In the genomic region with DNA sequence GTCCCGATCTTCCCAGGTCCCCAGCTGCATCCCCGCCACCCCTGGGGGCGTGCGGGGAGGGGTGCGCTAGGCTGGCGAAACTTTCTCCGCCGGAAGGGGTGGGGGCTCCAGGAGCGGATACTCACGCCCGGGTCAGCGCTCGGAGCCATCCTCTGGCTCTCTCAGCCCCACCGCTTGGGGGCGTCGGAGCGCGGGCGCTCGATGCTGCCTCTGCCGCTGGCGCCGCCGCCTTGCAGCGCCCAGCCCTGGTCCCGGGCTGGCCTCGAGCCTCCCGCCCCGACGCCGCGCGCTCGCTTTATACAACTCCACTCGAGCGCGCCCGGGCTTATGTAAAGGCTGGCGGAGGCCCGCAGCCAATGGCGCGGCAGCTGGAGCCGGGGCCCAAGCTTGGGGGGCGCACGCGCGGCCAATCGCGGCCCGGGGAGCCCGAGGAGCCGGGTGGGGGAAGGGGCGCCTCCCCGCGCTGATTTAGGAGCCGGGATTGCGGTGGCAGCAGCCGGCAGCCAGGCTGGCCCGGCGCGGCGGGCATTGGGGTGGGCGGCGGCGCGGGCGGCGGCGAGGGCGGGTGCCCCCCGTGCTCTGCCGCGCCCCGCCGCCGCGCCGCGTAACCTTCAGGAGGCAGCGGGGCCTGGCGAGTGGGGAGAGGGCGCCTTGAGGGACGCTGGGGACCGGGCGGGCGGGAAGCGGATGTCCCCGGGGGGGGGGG, we compare ENCODE assay signal across 8 mouse cellular contexts. TPM values are rescaled to one million over a fixed set of nuclear protein-coding genes. Genes with fewer than 3 reads are reported as not detected.
DNase-seq lines count a peak whose midpoint lies in the region; ATAC-seq and TF ChIP-seq lines count a peak whose summit lies in the region.

A gene (minus strand): TSS at position 299 of the 706 bp plus-strand sequence.

- TF ChIP-seq POLR2A in lung, adult 2 months (IDR thresholded peaks at IDR 0.05; ENCODE audit: borderline replicate concordance, extremely low read depth, low read depth, low read length): no peak

- peak within 1 kb of the TSS; percentile 90 for H3K4me2 ChIP-seq in lung, embryonic 16.5 days (ENCODE audit: low read depth, low read length)
- H3K4me2 ChIP-seq in heart, embryonic 14.5 days (ENCODE audit: low read length): peak within 1 kb of the TSS; percentile 88
- peak within 1 kb of the TSS; percentile 41 for H3K4me2 ChIP-seq in liver, embryonic 14.5 days (ENCODE audit: low read depth)

- H3K27me3 ChIP-seq in lung, embryonic 16.5 days (ENCODE audit: control insufficient read depth, insufficient read depth, low read depth, low read length): peaks cover 55% of the 10 kb centered on the region
- H3K27me3 ChIP-seq in heart, embryonic 14.5 days (ENCODE audit: control insufficient read depth, insufficient read depth, low read length): peaks cover 90% of the 10 kb centered on the region
- peaks cover 44% of the 10 kb centered on the region for H3K27me3 ChIP-seq in liver, embryonic 14.5 days (ENCODE audit: control insufficient read depth, insufficient read depth, low read length)

- no peak for TF ChIP-seq CTCF in lung, adult 2 months (IDR thresholded peaks at IDR 0.05; ENCODE audit: insufficient read depth, low read length)
- TF ChIP-seq CTCF in liver, embryonic 14.5 days (IDR thresholded peaks at IDR 0.05; ENCODE audit: low read depth): no peak

- peak within 1 kb of the TSS; percentile 49 for H3K9ac ChIP-seq in lung, embryonic 16.5 days (ENCODE audit: low read length)
- no peak within 1 kb of the TSS for H3K9ac ChIP-seq in heart, embryonic 14.5 days (ENCODE audit: low read length)
- H3K9ac ChIP-seq in liver, embryonic 14.5 days (replicated peaks): no peak within 1 kb of the TSS

- no peaks in the 10 kb centered on the region for H3K9me3 ChIP-seq in lung, embryonic 16.5 days (ENCODE audit: control insufficient read depth, low read length)
- no peaks in the 10 kb centered on the region for H3K9me3 ChIP-seq in heart, embryonic 14.5 days (ENCODE audit: control insufficient read depth, low read length)
- no peaks in the 10 kb centered on the region for H3K9me3 ChIP-seq in liver, embryonic 14.5 days (ENCODE audit: control insufficient read depth, low read length)

- H3K4me3 ChIP-seq in lung, embryonic 16.5 days (ENCODE audit: low read length): peak within 1 kb of the TSS; percentile 58
- H3K4me3 ChIP-seq in lung, adult 2 months (replicated peaks; ENCODE audit: extremely low read depth, low read depth, low read length): no peak within 1 kb of the TSS
- peak within 1 kb of the TSS; percentile 43 to 48 for H3K4me3 ChIP-seq in heart, embryonic 14.5 days (ENCODE audit: control insufficient read depth in 1 of 2, insufficient read depth in 1 of 2, low read depth in 1 of 2, low read length in 2 of 2)
- peak within 1 kb of the TSS in 1 of 2 experiments; percentile 30; a peak in 2 of 4 replicates for H3K4me3 ChIP-seq in liver, embryonic 14.5 days (ENCODE audit: insufficient read depth in 1 of 2, low read depth in 2 of 2, low read length in 2 of 2)

- DNase-seq in lung, adult 2 months: no peak
- DNase-seq in embryo, embryonic 10.5 days (ENCODE audit: low spot score): peak; percentile 93
- peak; percentile 85 to 93 for DNase-seq in layer of hippocampus, adult 18-20 months (ENCODE audit: low spot score in 2 of 2)
- DNase-seq in liver, embryonic 14.5 days (ENCODE audit: low read depth in 3 of 3, low spot score in 3 of 3): no peak
- peak; percentile 95 for DNase-seq in retina, postnatal 1 day
- DNase-seq in spleen, postnatal 4 days (ENCODE audit: low spot score in 2 of 2): no peak

- ATAC-seq in lung, embryonic 16.5 days (ENCODE audit: low read depth): peak; percentile 90
- peak; percentile 60; the same call in 1 of the 2 replicates for ATAC-seq in heart, embryonic 14.5 days (ENCODE audit: insufficient number of reproducible peaks, insufficient read depth, low FRiP score, low read depth)
- ATAC-seq in liver, embryonic 14.5 days (ENCODE audit: insufficient read depth): no peak

- under 1% methylated on average over 58 of the region's 88 CpGs for whole genome bisulfite sequencing in lung, embryonic 16.5 days
- WGBS in lung, adult 2 months: under 1% methylated on average over 71 of the region's 88 CpGs
- 1% methylated on average over 77 of the region's 88 CpGs for WGBS in heart, embryonic 14.5 days
- 1% methylated on average over 72 of the region's 88 CpGs for WGBS in liver, embryonic 14.5 days (ENCODE audit: insufficient replicate concordance)

- H3K4me1 ChIP-seq in lung, embryonic 16.5 days (replicated peaks; ENCODE audit: control insufficient read depth, insufficient read depth, low read length): peaks cover 7% of the 10 kb centered on the region
- H3K4me1 ChIP-seq in lung, adult 2 months (ENCODE audit: control insufficient read depth, insufficient read depth, low read length): no peaks in the 10 kb centered on the region
- peaks cover 0 to 12% of the 10 kb centered on the region in 2 experiments; a peak in 3 of 4 replicates for H3K4me1 ChIP-seq in heart, embryonic 14.5 days (ENCODE audit: control insufficient read depth in 2 of 2, insufficient read depth in 2 of 2, low read length in 2 of 2)
- no peaks in the 10 kb centered on the region for H3K4me1 ChIP-seq in liver, embryonic 14.5 days (replicated peaks; ENCODE audit: control insufficient read depth in 2 of 2, insufficient read depth in 2 of 2, low read length in 1 of 2)

- no peaks in the 10 kb centered on the region for H3K36me3 ChIP-seq in lung, embryonic 16.5 days (ENCODE audit: control insufficient read depth, insufficient read depth, low read length)
- H3K36me3 ChIP-seq in heart, embryonic 14.5 days (ENCODE audit: control insufficient read depth, insufficient read depth, low read length): no peaks in the 10 kb centered on the region
- H3K36me3 ChIP-seq in liver, embryonic 14.5 days (replicated peaks; ENCODE audit: control insufficient read depth, insufficient read depth, low read depth): no peaks in the 10 kb centered on the region

- TF ChIP-seq EP300 in liver, embryonic 14.5 days (IDR thresholded peaks at IDR 0.05; ENCODE audit: low read depth): no peak

- H3K27ac ChIP-seq in lung, embryonic 16.5 days (ENCODE audit: low read length): no peak within 1 kb of the TSS
- H3K27ac ChIP-seq in heart, embryonic 14.5 days (replicated peaks in 1 of 2; ENCODE audit: control insufficient read depth in 1 of 2, insufficient read depth in 1 of 2, low read depth in 2 of 2, low read length in 2 of 2): no peak within 1 kb of the TSS
- H3K27ac ChIP-seq in liver, embryonic 14.5 days: no peak within 1 kb of the TSS

RNA-seq across cellular contexts. Expression of the gene that starts here (rescaled TPM):
- polyA plus RNA-seq in lung, embryonic 16.5 days (2015; fragmentation: Nextera tagmentation; extraction: Ambion mirVana): 1.0 TPM in 2 replicates
- polyA plus RNA-seq in lung, adult 2 months (2012; rRNA removed): 0.06 and 0.12 TPM in 2 replicates
- polyA plus RNA-seq in heart, embryonic 14.5 days (2014; fragmentation: Nextera tagmentation; extraction: Ambion mirVana): 0.80 and 1.1 TPM in 2 replicates
- 100 to 1,000 TPM in 1 of 2 experiments, 10 to 100 TPM in 1; 90.4 to 104 TPM for total RNA-seq in layer of hippocampus, adult 18-20 months (2021)
- 0.03 and 0.06 TPM in 2 replicates for polyA plus RNA-seq in liver, embryonic 14.5 days (2012; rRNA removed)
- polyA plus RNA-seq in liver, embryonic 14.5 days (2014; fragmentation: Nextera tagmentation; extraction: Ambion mirVana): not detected in 2 replicates

Comparison
In these comparisons a context has a peak if more than half of its experiments do, and no peak if none do; other contexts are left out.
1. DNase-seq: peak in embryo, embryonic 10.5 days (single experiment), layer of hippocampus, adult 18-20 months (2 of 2) and retina, postnatal 1 day (single experiment); none in lung, adult 2 months (single experiment), liver, embryonic 14.5 days (0 of 3) and spleen, postnatal 4 days (0 of 2).
2. Peak in every context shown above with its lines, with median percentiles within 50 percentile points of each other: H3K4me2 ChIP-seq.